Mouse (Mus musculus): ENCODE measurements around the gene Rps5. TPM values are rescaled to one million over a fixed set of nuclear protein-coding genes. Genes with fewer than 3 reads are reported as not detected.

Gene Rps5
- total RNA-seq, 2 experiments from 2014 or later = 536 to 584 TPM

Other genes with a start within 250 kb of the Rps5 start
- gene Vmn2r55, start 237.3 kb upstream of the Rps5 start, total RNA-seq (2021) = not detected
- not detected for gene Vmn2r56, start 187.3 kb upstream of the Rps5 start, total RNA-seq (2021)
- 1 to 10 TPM; 1.4 TPM for gene Zscan18, start 118.7 kb upstream of the Rps5 start, total RNA-seq (2021)
- 1 to 10 TPM; 8.6 to 9.3 TPM for gene Zfp329, start 103.4 kb upstream of the Rps5 start, total RNA-seq (2021)
- gene Zfp110, start 87.5 kb upstream of the Rps5 start, total RNA-seq (2021) = 10 to 100 TPM; 15.1 to 17.3 TPM
- 1 to 10 TPM; 3.9 to 4.0 TPM for gene Zfp128, start 41.1 kb upstream of the Rps5 start, total RNA-seq (2021)
- 1 to 10 TPM; 6.6 to 6.8 TPM for gene Zscan22, start 24.5 kb upstream of the Rps5 start, total RNA-seq (2021)
- gene Rnf225, start 5.1 kb downstream of the Rps5 start, total RNA-seq (2021) = under 1 TPM; 0.22 to 0.29 TPM
- gene Zfp324, start 43.5 kb downstream of the Rps5 start, total RNA-seq (2021) = 1 to 10 TPM; 4.1 to 4.5 TPM
- gene Zfp446, start 55.6 kb downstream of the Rps5 start, total RNA-seq (2021) = 1 to 10 TPM; 2.6 to 3.3 TPM
- not detected for gene Slc27a5, start 75.9 kb downstream of the Rps5 start, total RNA-seq (2021)
- gene Trim28, start 76.8 kb downstream of the Rps5 start, total RNA-seq (2021) = 100 to 1,000 TPM; 115 TPM
- gene Zbtb45, start 87.7 kb downstream of the Rps5 start, total RNA-seq (2021) = 1 to 10 TPM; 8.4 to 9.2 TPM
- gene Chmp2a, start 112.5 kb downstream of the Rps5 start, total RNA-seq (2021) = 100 to 1,000 TPM; 129 to 130 TPM
- 100 to 1,000 TPM; 179 TPM for gene Ube2m, start 116.0 kb downstream of the Rps5 start, total RNA-seq (2021)
- 1 to 10 TPM in 1 of 2 experiments, under 1 TPM in 1; 0.73 to 1.0 TPM for gene Mzf1, start 132.5 kb downstream of the Rps5 start, total RNA-seq (2021)
- not detected for gene Vmn1r85, start 172.9 kb downstream of the Rps5 start, total RNA-seq (2021)
- gene Vmn1r86, start 197.6 kb downstream of the Rps5 start, total RNA-seq (2021) = not detected
- gene Vmn1r87, start 217.9 kb downstream of the Rps5 start, total RNA-seq (2021) = not detected
- under 1 TPM; 0.07 TPM for gene Vmn1r88, start 237.3 kb downstream of the Rps5 start, total RNA-seq (2021)